Mouse (Mus musculus) heart, embryonic 15.5 days (tissue): ENCODE results near the gene Clgn. TPM values are rescaled to one million over a fixed set of nuclear protein-coding genes. Genes with fewer than 3 reads are reported as not detected.

Source experiments
- ATAC-seq: fragments of 200-750 bp; cut with Nextera tagmentation; replicated peaks from 2 replicates; pipeline ENCODE4 v1.8.0; 2017; ENCODE audit warnings: low read depth, moderate TSS enrichment; ENCODE audit not compliant: insufficient number of reproducible peaks, insufficient read depth, low FRiP score
- H3K27ac ChIP-seq: fragments of 300-500 bp; sonication (generic); 2 replicates; pipeline ENCODE4 v1.5.1; 2015; ENCODE audit warnings: mild to moderate bottlenecking, inconsistent platforms
- H3K27me3 ChIP-seq: fragments of 300-500 bp; sonication (generic); 2 replicates; pipeline ENCODE4 v1.6.1; 2015; ENCODE audit warnings: inconsistent platforms
- H3K36me3 ChIP-seq: fragments of 300-500 bp; sonication (generic); 2 replicates; pipeline ENCODE4 v1.6.1; 2015; ENCODE audit warnings: mild to moderate bottlenecking, inconsistent platforms
- H3K4me1 ChIP-seq: fragments of 300-500 bp; sonication (generic); replicated peaks from 2 replicates; pipeline ENCODE4 v1.6.1; 2015; ENCODE audit warnings: inconsistent platforms
- H3K4me2 ChIP-seq: fragments of 300-500 bp; sonication (generic); 2 replicates; pipeline ENCODE4 v1.6.1; 2015; ENCODE audit warnings: inconsistent platforms, mild to moderate bottlenecking, moderate library complexity
- H3K4me3 ChIP-seq: fragments of 300-500 bp; sonication (generic); 2 replicates; pipeline ENCODE4 v1.5.1; 2015; ENCODE audit warnings: mild to moderate bottlenecking, inconsistent platforms
- H3K9ac ChIP-seq: fragments of 300-500 bp; sonication (generic); 2 replicates; pipeline ENCODE4 v1.6.1; 2015; ENCODE audit warnings: mild to moderate bottlenecking, inconsistent platforms
- H3K9me3 ChIP-seq: fragments of 300-500 bp; sonication (generic); replicated peaks from 2 replicates; pipeline ENCODE4 v1.6.1; 2016; ENCODE audit warnings: inconsistent platforms
- WGBS: fragments of 180-500 bp; shearing (Covaris S2); methylation state at CpG from one replicate; pipeline ENCODE4 v1.1.7; 2015; ENCODE audit warnings: mixed read lengths; 5-methylcytosine and 5-hydroxymethylcytosine counted together
- polyA plus RNA-seq: library from polyadenylated mRNA; unstranded; fragments of >200 nt; fragmentation: Nextera tagmentation; extraction: Ambion mirVana; gene quantifications from 2 replicates; pipeline ENCODE4 v1.2.1, GENCODE M21; 2015

Gene Clgn
- 0.04 and 0.10 TPM in 2 replicates for polyA plus RNA-seq

- ATAC-seq: no peak
- WGBS: 4% methylated on average over 41 of the region's 41 CpGs
- H3K9me3 ChIP-seq: no peaks in the 10 kb centered on the region
- H3K27ac ChIP-seq: no peak within 1 kb of the TSS
- H3K27me3 ChIP-seq: peaks cover 42% of the 10 kb centered on the region
- no peaks in the 10 kb centered on the region for H3K36me3 ChIP-seq
- peak within 1 kb of the TSS; percentile 42 for H3K4me3 ChIP-seq
- H3K9ac ChIP-seq: peak within 1 kb of the TSS; percentile 28; the same call in 1 of the 2 replicates
- peak within 1 kb of the TSS; percentile 70 for H3K4me2 ChIP-seq
- H3K4me1 ChIP-seq: peaks cover 7% of the 10 kb centered on the region
Observed at GRCm38 (mm10) chr8:83389316-83390005, at the start of gene Clgn. Gene Clgn (plus strand): TSS chr8:83389867.

DNA sequence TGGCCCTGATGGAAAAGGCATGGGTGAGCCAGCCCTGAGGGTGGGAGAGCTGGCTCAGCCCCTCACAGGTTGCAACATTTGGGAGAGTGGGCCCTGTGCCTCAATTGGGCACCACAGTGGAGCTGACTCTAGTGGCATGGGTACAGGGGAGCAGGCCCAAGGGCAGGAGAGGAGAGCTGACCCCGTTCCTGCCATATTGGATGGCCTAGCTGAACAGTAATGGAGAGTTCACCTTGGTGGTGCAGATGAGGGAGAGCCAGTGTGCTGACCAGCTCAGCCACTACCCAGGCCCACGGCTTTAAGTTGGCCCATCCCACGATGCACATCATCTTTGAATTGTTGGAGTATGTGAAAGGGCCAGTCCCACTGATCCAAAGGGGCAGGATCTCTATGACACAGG lies 47.6 kb upstream of the Clgn start:
- H3K9me3 ChIP-seq: no peaks in the 10 kb centered on the region
- ATAC-seq: no peak
- H3K9ac ChIP-seq: no peak overlapping the region
- no peaks in the 10 kb centered on the region for H3K4me1 ChIP-seq
- H3K4me2 ChIP-seq: no peak overlapping the region
- H3K27ac ChIP-seq: no peak overlapping the region
- no peaks in the 10 kb centered on the region for H3K27me3 ChIP-seq
- H3K4me3 ChIP-seq: no peak overlapping the region
- H3K36me3 ChIP-seq: no peaks in the 10 kb centered on the region
- WGBS: 70% methylated on average over 3 of the region's 3 CpGs

DNA sequence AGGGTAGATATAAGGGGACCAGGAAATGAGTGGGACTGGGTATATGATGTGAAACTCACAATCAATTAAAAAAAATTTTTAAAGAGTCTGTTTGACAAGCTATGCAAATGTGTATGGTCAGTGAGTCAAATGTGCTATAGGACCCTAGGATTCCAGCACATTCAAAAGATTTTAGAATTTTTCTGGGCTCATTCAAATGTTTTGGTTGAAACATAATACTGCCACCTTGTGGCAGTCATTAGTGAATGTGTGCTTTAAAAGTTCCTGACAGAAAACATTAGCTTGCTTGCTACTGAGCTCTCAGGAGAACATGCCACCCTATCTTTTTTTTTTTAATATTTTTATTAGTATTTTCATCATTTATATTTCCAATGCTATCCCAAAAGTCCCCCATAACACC lies 47.0 kb upstream of the Clgn start:
- H3K27ac ChIP-seq: no peak overlapping the region
- no peaks in the 10 kb centered on the region for H3K4me1 ChIP-seq
- H3K9me3 ChIP-seq: no peaks in the 10 kb centered on the region
- no peak overlapping the region for H3K9ac ChIP-seq
- H3K27me3 ChIP-seq: no peaks in the 10 kb centered on the region
- H3K36me3 ChIP-seq: no peaks in the 10 kb centered on the region
- ATAC-seq: no peak
- no peak overlapping the region for H3K4me3 ChIP-seq
- H3K4me2 ChIP-seq: no peak overlapping the region

DNA sequence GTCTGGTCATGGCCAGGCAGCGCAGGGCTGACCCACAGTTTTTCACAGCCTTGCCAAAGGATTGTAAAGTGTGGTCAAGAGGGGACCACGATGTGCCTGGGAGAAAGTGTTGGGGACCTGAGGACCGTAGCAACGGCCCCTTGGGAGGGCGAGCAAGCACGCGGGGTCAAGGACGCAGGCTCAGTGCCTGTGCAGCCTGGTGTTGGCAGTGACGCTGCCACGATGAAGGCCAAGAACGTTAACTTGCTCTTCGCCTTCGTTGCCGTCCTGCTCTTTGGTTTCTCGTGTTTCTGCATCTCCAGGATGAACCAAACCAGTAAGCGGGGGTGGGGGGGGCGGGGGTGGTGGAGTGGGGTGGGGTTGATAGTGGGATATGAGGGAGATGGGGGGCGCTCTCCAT lies 41.4 kb upstream of the Clgn start, which contains the start of gene Mgat4d:
Gene Mgat4d (plus strand): TSS at position 209 of the 400 bp plus-strand sequence.
- H3K36me3 ChIP-seq: no peaks in the 10 kb centered on the region
- H3K27ac ChIP-seq: no peak within 1 kb of the TSS
- no peak for ATAC-seq
- H3K9ac ChIP-seq: no peak within 1 kb of the TSS
- no peaks in the 10 kb centered on the region for H3K4me1 ChIP-seq
- H3K9me3 ChIP-seq: no peaks in the 10 kb centered on the region
- 60% methylated on average over 18 of the region's 18 CpGs for WGBS
- no peak within 1 kb of the TSS for H3K4me2 ChIP-seq
- no peaks in the 10 kb centered on the region for H3K27me3 ChIP-seq
- no peak within 1 kb of the TSS for H3K4me3 ChIP-seq

DNA sequence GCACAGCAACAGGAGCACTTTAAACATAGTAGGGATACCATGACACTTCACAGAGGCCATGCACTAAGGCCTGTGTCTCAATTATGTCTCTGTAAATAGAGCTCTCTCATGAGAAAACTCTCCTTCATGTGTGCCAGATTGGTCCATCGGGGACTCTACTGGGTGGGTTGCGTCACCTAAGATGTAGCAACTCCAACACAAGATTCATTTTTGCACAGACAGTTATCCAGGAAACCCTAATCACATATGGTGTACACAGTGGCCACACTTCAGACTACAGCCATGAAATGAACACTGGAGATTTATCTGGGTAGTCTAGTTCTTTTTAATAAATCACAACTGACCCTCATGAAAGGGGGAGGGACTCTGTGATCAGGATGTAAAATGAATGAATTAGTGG lies 38.4 kb upstream of the Clgn start:
- no peak for ATAC-seq
- Histone ChIP-seq H3K4me1 (no peaks in the 10 kb centered on the region), H3K9ac (no peak overlapping the region), H3K36me3 (no peaks in the 10 kb centered on the region), H3K4me2 (no peak overlapping the region), H3K27ac (no peak overlapping the region), H3K4me3 (no peak overlapping the region), H3K27me3 (no peaks in the 10 kb centered on the region), H3K9me3 (no peaks in the 10 kb centered on the region)
- 86% methylated on average over 2 of the region's 2 CpGs for WGBS

GRCm38 (mm10) chr8:83363156-83363769 lies 26.4 kb upstream of the Clgn start:
- no peaks in the 10 kb centered on the region for H3K4me1 ChIP-seq
- H3K4me2 ChIP-seq: no peak overlapping the region
- H3K36me3 ChIP-seq: no peaks in the 10 kb centered on the region
- 62% methylated on average over 7 of the region's 7 CpGs for WGBS
- H3K9ac ChIP-seq: no peak overlapping the region
- no peak overlapping the region for H3K4me3 ChIP-seq
- H3K27ac ChIP-seq: no peak overlapping the region
- H3K9me3 ChIP-seq: no peaks in the 10 kb centered on the region
- H3K27me3 ChIP-seq: no peaks in the 10 kb centered on the region
- no peak; the same call in 1 of the 2 replicates for ATAC-seq

DNA sequence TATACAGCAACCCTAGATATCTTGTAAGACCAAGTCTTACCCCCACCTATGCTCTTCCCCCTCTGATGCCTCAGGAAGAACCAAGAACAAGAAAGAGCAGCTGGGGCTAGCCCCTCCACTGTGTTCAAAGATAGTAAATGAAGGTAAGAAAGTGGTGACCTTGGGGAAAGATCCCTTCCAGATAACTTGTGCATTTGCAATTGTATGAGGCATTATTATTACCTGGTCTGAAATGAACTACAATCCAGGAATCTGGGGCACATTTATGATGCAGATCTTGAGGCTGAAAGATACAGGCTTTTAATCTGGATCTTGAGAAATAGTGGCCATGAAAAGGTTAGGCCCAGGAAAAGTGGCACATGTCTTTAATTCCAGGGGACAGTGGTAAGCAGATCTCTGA lies 12.4 kb upstream of the Clgn start:
- ATAC-seq: no peak
- H3K27me3 ChIP-seq: no peaks in the 10 kb centered on the region
- H3K9ac ChIP-seq: no peak overlapping the region
- no peak overlapping the region for H3K4me2 ChIP-seq
- H3K9me3 ChIP-seq: 0 out of 2 replicates have a peak, but pooled peaks cover 4% of the 10 kb centered on the region
- no peaks in the 10 kb centered on the region for H3K36me3 ChIP-seq
- no peak overlapping the region for H3K27ac ChIP-seq
- H3K4me3 ChIP-seq: no peak overlapping the region
- H3K4me1 ChIP-seq: no peaks in the 10 kb centered on the region

DNA sequence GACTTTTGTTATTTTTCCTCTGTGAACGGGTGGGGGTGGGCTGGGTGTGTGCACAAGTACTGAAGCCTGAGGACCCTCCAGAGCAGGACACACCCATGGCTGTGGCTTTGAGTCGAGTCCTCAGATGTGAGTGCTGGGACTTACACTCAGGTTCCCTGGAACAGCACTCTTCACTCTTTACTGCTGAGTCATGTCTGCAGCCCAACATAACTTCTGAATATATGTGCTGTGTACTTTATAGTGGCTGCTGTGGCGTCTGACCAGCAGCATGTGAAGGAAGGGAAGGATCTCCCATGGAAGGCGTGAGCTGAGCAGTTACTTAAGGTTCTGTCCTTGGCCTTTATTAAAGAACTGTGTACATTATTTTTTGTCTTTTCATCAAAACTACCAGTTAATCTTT lies 9.5 kb upstream of the Clgn start:
- Histone ChIP-seq H3K27ac (no peak overlapping the region), H3K27me3 (no peaks in the 10 kb centered on the region), H3K4me1 (no peaks in the 10 kb centered on the region), H3K9ac (no peak overlapping the region), H3K9me3 (no peaks in the 10 kb centered on the region), H3K4me3 (no peak overlapping the region), H3K36me3 (no peaks in the 10 kb centered on the region), H3K4me2 (no peak overlapping the region)
- WGBS: 66% methylated on average over 4 of the region's 4 CpGs
- ATAC-seq: no peak

DNA sequence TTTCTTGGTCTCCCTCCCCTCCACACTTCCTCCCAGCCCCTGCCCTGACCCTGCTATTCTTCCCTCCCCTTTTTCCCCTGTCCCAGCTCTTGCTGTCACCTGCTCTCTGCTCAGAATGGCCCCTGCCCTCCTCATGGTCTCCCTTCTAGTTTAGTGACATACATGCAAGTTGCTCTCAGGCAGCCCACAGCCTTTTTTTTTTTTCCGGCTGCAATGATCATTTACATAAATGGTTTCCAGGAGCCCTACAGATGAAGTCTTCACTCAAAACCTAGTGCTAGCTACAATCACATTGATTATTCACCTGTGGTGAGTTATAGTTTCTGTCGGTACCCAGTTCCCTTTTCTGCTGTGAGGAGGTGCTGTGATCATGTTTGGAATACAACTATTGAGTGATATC lies 8.7 kb upstream of the Clgn start:
- no peak overlapping the region for H3K4me3 ChIP-seq
- H3K27ac ChIP-seq: no peak overlapping the region
- H3K9ac ChIP-seq: no peak overlapping the region
- no peaks in the 10 kb centered on the region for H3K27me3 ChIP-seq
- no peaks in the 10 kb centered on the region for H3K36me3 ChIP-seq
- no peak for ATAC-seq
- WGBS: 85% methylated on average over 2 of the region's 2 CpGs
- no peaks in the 10 kb centered on the region for H3K9me3 ChIP-seq
- H3K4me1 ChIP-seq: no peaks in the 10 kb centered on the region
- H3K4me2 ChIP-seq: no peak overlapping the region

DNA sequence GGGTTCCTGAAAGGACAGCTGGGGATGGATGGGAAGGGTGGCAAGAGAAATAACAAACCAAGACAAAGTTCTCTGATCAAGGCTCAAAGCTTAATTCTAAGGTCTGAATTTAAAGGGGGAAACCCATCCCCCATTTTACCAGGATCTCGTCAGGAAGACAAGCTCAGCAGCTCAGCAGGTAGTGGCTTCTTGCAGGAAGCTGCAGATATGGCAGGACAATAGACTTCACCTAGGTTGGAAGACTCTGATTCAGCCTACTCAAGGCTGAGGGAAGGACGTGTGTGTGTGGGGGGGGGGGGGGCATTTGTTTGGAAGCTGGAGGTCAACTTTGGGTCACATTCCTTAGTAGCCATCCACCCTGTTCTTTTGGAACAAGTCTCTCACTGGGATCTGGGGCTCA lies 6.8 kb upstream of the Clgn start:
- H3K27ac ChIP-seq: no peak overlapping the region
- H3K27me3 ChIP-seq: peaks cover 4% of the 10 kb centered on the region
- H3K4me2 ChIP-seq: no peak overlapping the region
- no peak for ATAC-seq
- H3K9ac ChIP-seq: no peak overlapping the region
- no peaks in the 10 kb centered on the region for H3K4me1 ChIP-seq
- H3K4me3 ChIP-seq: no peak overlapping the region
- H3K9me3 ChIP-seq: no peaks in the 10 kb centered on the region
- 30% methylated on average over 2 of the region's 2 CpGs for WGBS
- no peaks in the 10 kb centered on the region for H3K36me3 ChIP-seq

DNA sequence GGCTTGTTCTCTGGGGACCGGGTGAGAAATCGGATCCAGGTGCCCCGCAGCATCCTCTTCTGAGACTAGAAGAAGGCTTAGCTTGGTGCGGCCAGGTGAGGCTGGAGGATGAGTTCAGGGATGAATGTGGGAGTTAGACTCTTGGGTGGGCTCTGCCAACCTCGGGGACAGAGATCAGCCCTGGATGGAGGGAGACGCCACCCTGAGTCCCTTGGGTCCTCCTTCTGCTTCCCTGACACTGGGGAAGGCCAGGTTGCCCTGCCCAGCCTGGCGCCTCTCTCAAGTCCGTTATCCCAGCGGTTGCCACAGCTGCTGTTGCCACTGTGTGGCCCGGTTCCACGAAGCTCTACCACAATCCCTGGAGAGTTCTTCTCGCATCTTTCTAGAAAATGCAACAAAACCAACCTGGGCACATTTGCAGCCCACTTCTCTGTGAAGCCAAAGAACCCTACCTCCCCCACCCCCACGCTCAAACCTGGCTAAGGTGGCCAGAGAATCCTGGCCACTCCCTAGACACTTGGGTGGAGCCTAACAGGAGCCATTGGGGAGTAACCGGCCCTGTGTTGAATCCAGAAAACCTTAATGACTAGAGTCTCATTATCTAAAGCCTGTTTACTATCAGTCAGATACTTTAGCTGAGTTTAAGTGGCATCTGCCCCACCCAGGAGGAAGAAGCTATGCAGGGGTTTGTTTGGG lies 487 bp downstream of the Clgn start:
- Histone ChIP-seq H3K9me3 (no peaks in the 10 kb centered on the region), H3K36me3 (no peaks in the 10 kb centered on the region), H3K4me2 (peak overlapping the region; percentile 70), H3K4me3 (peak overlapping the region; percentile 42), H3K27ac (no peak overlapping the region), H3K4me1 (peaks cover 7% of the 10 kb centered on the region), H3K27me3 (peaks cover 42% of the 10 kb centered on the region), H3K9ac (peak overlapping the region; percentile 28; the same call in 1 of the 2 replicates)
- 10% methylated on average over 14 of the region's 14 CpGs for WGBS
- no peak for ATAC-seq
